Mouse (Mus musculus): ENCODE measurements at regions not wholly inside any gene's neighbourhood (a gene's known extent, or its start where the extent isn't known, plus 50 kb on each side); places are given as distances from the start of the nearest gene placed in this dataset.

- peak; percentile 52 for DNase-seq (ENCODE audit: low spot score)
Measured at GRCm38 (mm10) chr3:115596523-115596922, 118.3 kb downstream of the S1pr1 start.

- no peak for DNase-seq (ENCODE audit: low spot score)
Measured at GRCm38 (mm10) chr3:115590716-115591115, 124.2 kb downstream of the S1pr1 start.

GRCm38 (mm10) chr3:115588585-115588984 lies 126.3 kb downstream of the S1pr1 start:
- DNase-seq (ENCODE audit: low spot score), result no peak

GRCm38 (mm10) chr3:115580131-115580932 lies 134.5 kb downstream of the S1pr1 start:
- DNase-seq (ENCODE audit: low spot score), result peak; percentile 28

GRCm38 (mm10) chr3:115575371-115575770 lies 139.5 kb downstream of the S1pr1 start:
- no peak for DNase-seq (ENCODE audit: low spot score)

GRCm38 (mm10) chr3:115562735-115563134 lies 152.1 kb downstream of the S1pr1 start:
- DNase-seq (ENCODE audit: low spot score), result no peak

GRCm38 (mm10) chr3:115554809-115555708 lies 159.8 kb downstream of the S1pr1 start:
- DNase-seq (ENCODE audit: low spot score), result no peak

GRCm38 (mm10) chr3:115553848-115554515 lies 160.9 kb downstream of the S1pr1 start:
- no peak for DNase-seq (ENCODE audit: low spot score)

GRCm38 (mm10) chr3:115541789-115542188 lies 173.1 kb downstream of the S1pr1 start:
- peak; percentile 38 for DNase-seq (ENCODE audit: low spot score)

GRCm38 (mm10) chr3:115538355-115538754 lies 176.5 kb downstream of the S1pr1 start:
- no peak for DNase-seq (ENCODE audit: low spot score)

- no peak for DNase-seq (ENCODE audit: low spot score)
Measured at GRCm38 (mm10) chr3:115532141-115532735, 182.6 kb downstream of the S1pr1 start.

GRCm38 (mm10) chr3:115530441-115530840 lies 184.4 kb downstream of the S1pr1 start:
- DNase-seq (ENCODE audit: low spot score), result no peak

GRCm38 (mm10) chr3:115529918-115530317 lies 185.0 kb downstream of the S1pr1 start:
- DNase-seq (ENCODE audit: low spot score), result peak; percentile 37

GRCm38 (mm10) chr3:115523515-115523914 lies 191.4 kb downstream of the S1pr1 start:
- DNase-seq (ENCODE audit: low spot score), result no peak

GRCm38 (mm10) chr3:115515645-115516044 lies 199.2 kb downstream of the S1pr1 start:
- no peak for DNase-seq (ENCODE audit: low spot score)

GRCm38 (mm10) chr3:115509658-115510057 lies 205.2 kb downstream of the S1pr1 start:
- no peak for DNase-seq (ENCODE audit: low spot score)

- no peak for DNase-seq (ENCODE audit: low spot score)
Measured at GRCm38 (mm10) chr3:115497420-115497819, 217.5 kb downstream of the S1pr1 start.

GRCm38 (mm10) chr3:115496110-115496509 lies 218.8 kb downstream of the S1pr1 start:
- DNase-seq (ENCODE audit: low spot score), result no peak

GRCm38 (mm10) chr3:115495692-115496091 lies 219.2 kb downstream of the S1pr1 start:
- DNase-seq (ENCODE audit: low spot score), result no peak

- no peak for DNase-seq (ENCODE audit: low spot score)
Measured at GRCm38 (mm10) chr3:115468980-115469379, 245.9 kb downstream of the S1pr1 start.

- DNase-seq (ENCODE audit: low spot score), result no peak
Measured at GRCm38 (mm10) chr3:115467850-115468249, 247.0 kb downstream of the S1pr1 start.

- no peak for DNase-seq (ENCODE audit: low spot score)
Measured at GRCm38 (mm10) chr3:115462623-115463022, 252.2 kb downstream of the S1pr1 start.

Measured in layer of hippocampus, adult 11-12 months (tissue).